Mouse (Mus musculus) layer of hippocampus, postnatal 14 days (tissue): ENCODE measurements around the gene Dusp23. TPM values are rescaled to one million over a fixed set of nuclear protein-coding genes. Genes with fewer than 3 reads are reported as not detected.

Source experiments
- DNase-seq, 2 experiments: peaks; one replicate each; pipeline ENCODE4 v3.0.0; 2021 to 2022; ENCODE audit warnings: low spot score in 2 of 2, mixed read lengths in 1 of 2
- total RNA-seq, 2 experiments: library from RNA; stranded (reverse); gene quantifications; 2 replicates each; pipeline ENCODE4 v1.2.3; 2021

Gene Dusp23
- total RNA-seq, 2 experiments from 2014 or later: 5.2 to 7.0 TPM

DNA sequence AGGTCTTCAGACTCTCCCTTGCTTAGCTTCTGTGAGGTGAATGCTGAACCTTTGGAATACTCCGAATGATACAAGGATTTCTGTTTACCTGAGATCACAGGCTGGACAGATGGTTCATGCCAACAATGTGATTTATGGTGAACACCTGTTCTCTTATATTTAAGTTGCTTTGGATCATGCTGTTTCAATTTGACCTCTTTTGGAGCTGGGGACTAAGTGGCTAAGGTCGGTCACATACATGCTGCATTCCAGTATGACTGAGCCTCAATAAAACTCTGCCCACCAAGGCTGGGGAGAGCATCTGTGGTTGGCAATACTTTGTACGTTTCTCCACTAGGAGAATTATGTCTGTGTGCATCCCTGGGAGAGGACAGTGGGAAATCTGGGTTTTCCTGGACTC lies 8.7 kb downstream of the Dusp23 start:
- no peak for DNase-seq

DNA sequence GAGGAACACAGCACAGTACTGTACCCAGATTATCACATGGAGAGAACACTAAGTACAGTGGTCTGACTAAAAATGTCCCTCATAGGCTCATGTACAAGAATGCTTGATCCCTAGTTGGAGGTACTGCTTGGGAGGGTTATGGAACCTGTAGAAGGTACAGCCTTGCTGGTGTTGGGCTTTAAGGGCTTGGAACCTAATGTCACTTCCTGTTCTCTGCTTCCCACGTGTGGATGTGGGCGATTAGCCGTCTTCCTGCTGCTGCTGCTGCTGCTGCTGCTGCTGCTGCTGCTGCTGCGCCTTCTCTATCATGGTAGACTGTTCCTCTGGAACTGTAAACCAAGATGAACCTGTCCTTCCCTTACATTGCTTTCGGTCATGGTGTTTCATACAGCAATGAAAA lies 9.2 kb downstream of the Dusp23 start:
- DNase-seq: no peak

DNA sequence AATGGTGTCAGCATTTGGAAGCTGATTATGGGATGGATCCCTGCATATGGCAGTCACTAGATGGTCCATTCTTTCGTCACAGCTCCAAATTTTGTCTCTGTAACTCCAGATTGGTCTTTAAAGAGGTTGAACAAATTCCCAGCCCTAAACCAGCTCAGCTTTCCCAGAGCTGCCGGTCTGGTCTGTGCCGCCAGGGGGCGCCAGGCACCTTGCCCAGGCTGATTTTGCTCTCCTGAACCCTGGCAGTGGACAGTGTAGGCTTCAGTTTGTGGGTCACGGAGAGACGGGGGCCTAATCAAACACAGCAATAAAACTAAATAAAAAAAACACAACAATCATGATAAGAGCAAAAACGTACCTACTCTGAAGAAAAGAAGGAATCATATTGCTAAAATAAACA lies 13.5 kb downstream of the Dusp23 start:
- DNase-seq: peak; percentile 29 to 54

DNA sequence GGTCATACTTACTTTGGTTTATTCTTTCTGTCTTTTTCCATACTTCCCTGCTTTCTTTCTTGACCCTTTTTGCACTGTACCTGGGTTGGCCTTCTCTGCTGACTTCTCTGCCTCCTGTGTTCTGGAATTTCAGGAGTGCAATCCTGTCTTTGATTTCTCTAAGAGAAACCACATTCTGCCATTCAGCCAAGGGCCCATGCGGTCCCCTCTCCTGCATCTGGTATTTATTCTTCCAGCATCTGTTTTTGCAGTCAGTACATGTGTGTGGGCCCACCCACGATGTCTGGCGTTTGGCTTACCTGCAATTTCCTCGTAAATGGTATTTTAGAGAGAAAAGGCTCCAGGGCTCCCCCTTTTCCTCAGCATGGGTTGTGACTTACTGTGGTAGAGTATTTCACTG lies 14.6 kb downstream of the Dusp23 start:
- DNase-seq: no peak

GRCm38 (mm10) chr1:172617365-172618076 lies 15.2 kb downstream of the Dusp23 start:
- no peak for DNase-seq

DNA sequence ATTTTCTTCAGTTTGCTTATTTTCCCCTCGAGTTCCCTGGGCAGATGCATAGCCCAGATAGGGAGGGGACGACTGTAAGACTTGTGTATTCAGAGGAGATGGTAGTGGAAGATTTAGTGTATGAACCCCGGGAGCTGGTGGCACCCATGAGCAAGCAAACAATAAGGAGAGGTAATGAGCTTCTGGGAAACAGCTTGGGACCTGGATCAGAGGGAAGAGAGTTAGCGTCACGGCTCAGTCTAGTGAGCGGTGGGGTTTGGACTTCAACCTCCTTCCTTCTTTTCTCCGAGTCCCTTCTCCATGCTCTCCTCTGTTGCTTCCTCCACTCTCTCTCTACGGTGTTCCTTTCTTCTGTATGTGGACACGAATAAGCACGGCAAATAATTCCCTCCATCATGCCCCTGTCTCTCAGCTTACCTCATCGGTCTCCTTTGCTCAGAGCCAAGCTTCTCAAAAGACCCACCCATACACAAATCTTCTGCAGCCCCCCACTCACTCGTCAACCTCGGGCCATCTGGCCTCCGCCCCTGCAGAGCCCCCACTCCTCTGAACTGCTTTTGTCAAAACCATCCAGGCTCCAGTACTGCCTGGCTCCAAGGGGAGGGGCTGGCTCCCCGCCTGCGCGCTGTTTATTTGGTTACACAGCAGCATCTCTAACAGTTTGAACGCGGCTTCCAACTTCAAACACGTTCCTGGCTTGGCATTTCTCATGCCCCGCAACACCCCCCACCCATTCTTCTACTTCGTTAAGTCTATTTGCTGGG lies 16.0 kb downstream of the Dusp23 start:
- DNase-seq: peak; percentile 28 to 49

DNA sequence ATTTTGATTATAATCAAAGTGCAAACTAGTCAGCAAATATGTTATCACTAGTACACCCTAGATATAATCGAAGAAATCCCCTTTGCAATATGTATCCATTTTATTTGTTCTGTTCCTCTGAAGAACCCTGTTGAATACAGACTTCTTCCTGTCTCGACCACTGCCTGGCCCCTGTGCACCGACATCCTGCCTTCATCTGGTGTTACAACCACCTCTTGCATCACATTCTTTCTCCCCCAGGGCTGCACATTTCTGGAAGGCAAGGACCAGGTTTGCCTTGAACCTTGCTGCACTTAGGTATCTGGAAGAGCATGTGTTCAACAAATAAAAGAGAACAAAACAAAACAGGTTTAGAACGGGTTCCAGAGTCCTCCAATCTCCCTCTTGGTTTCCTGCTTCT lies 17.4 kb downstream of the Dusp23 start:
- DNase-seq: no peak

- DNase-seq: no peak
Observed at GRCm38 (mm10) chr1:172614654-172615053, 18.1 kb downstream of the Dusp23 start.

GRCm38 (mm10) chr1:172612745-172613144 lies 20.0 kb downstream of the Dusp23 start:
- no peak for DNase-seq

- DNase-seq: no peak
Observed at GRCm38 (mm10) chr1:172611304-172611703, 21.5 kb downstream of the Dusp23 start.

DNA sequence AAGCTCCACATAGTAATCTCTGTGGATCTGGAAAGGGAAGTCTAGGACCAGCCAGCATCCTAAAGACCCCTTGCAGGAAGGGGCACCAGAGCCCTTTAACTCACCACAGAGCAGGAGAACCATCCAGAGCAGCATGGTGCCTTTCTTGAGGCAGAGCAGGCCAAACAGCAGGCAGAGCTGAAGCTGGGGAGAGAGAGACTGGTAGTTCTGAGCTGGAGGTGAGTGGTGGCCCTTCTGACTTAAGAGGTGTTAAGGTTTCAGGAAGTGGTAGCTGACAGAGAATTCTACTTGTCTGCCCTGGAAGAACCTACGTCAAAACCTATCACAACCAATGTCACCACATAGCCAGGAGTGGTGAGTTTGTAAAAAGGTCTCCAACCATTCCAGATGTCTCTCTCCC lies 30.4 kb downstream of the Dusp23 start, which contains the start of gene Fcrl6:
Gene Fcrl6, minus strand, starts transcription at position 226 of the 400 bp plus-strand sequence.
- no peak for DNase-seq

GRCm38 (mm10) chr1:172594495-172594894 lies 38.3 kb downstream of the Dusp23 start:
- DNase-seq: peak; percentile 49 to 57

- DNase-seq: no peak
Observed at GRCm38 (mm10) chr1:172593956-172594355, 38.8 kb downstream of the Dusp23 start.

- DNase-seq: no peak
Observed at GRCm38 (mm10) chr1:172593321-172593720, 39.4 kb downstream of the Dusp23 start.

- peak in 1 of 2 experiments; percentile 14 for DNase-seq
Observed at GRCm38 (mm10) chr1:172590385-172590784, 42.4 kb downstream of the Dusp23 start, which contains the start of gene Slamf8. Gene Slamf8, minus strand, starts transcription at chr1:172590568.

GRCm38 (mm10) chr1:172585612-172586567 lies 46.9 kb downstream of the Dusp23 start:
- DNase-seq: peak in 1 of 2 experiments; percentile 13

- no peak for DNase-seq
Observed at GRCm38 (mm10) chr1:172585026-172585425, 47.7 kb downstream of the Dusp23 start.

DNA sequence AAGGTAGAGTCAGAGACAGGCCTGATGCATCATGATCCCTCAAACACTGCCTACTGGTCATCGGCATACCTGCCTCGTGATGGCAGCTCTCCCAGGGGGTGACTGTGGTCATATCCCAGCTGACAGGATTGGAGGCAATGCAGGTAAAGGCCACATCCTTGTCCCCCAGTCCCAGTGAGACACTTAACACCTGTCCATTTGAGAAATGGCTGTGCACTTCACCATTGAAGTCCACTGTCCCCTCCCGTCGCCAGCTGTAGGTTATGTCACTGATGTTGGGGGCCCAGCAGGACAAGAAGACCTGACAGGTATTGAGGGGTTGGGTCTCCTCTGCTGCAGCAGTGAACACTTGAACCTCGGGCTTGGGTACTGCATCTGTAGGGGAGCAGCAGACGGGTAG lies 48.5 kb downstream of the Dusp23 start:
- DNase-seq: no peak

DNA sequence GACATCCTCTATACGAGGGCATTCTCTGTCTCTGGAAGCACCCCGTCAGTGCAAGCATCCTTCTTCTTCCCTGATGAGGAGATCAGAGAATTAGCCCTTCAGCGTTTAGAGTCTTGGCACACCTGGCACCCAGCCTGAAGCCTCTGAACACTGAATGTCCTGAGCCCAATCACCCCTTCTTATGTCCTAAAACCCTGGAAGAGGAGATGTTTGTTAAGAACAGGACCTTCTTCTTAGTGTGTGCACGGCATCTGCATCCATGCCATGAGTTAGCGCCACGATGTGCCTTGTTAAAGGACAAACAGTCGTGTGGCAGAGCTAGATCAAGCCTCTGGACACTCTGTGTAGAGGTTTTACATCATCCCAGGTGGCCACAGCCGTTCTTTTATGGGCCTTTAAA lies 50.3 kb downstream of the Dusp23 start:
- no peak for DNase-seq
